Mouse (Mus musculus) cerebellum, postnatal 10 days (tissue): ENCODE measurements around the gene Ccdc124.

Experiments
- DNase-seq, 2 experiments: peaks; one replicate each; pipeline ENCODE4 v3.0.0; 2021; ENCODE audit warnings: mixed read lengths in 2 of 2

Ccdc124 gene

GRCm38 (mm10) chr8:70868559-70869198, 5.1 kb downstream of the Ccdc124 start:
- peak; percentile 50 to 60 for DNase-seq

GRCm38 (mm10) chr8:70866566-70866965, 7.2 kb downstream of the Ccdc124 start:
- no peak for DNase-seq

- DNase-seq: no peak
Measured at GRCm38 (mm10) chr8:70866001-70866520, 7.7 kb downstream of the Ccdc124 start.

- peak; percentile 100 for DNase-seq
Measured at GRCm38 (mm10) chr8:70865350-70866000, 8.3 kb downstream of the Ccdc124 start.

- peak; percentile 62 to 67 for DNase-seq
Measured at GRCm38 (mm10) chr8:70864712-70865221, 9.0 kb downstream of the Ccdc124 start.

- peak in 1 of 2 experiments; percentile 65 for DNase-seq
Measured at GRCm38 (mm10) chr8:70863956-70864711, 9.6 kb downstream of the Ccdc124 start.

GRCm38 (mm10) chr8:70862824-70863641, 10.7 kb downstream of the Ccdc124 start, which contains the start of gene Kcnn1:
Kcnn1 (minus strand) TSS chr8:70863258.
- DNase-seq: peak in 1 of 2 experiments; percentile 40

GRCm38 (mm10) chr8:70857516-70857915, 16.2 kb downstream of the Ccdc124 start:
- no peak for DNase-seq

- peak; percentile 85 to 87 for DNase-seq
Measured at GRCm38 (mm10) chr8:70856541-70857197, 17.1 kb downstream of the Ccdc124 start.

- DNase-seq: no peak
Measured at GRCm38 (mm10) chr8:70856028-70856427, 17.7 kb downstream of the Ccdc124 start.

GRCm38 (mm10) chr8:70853863-70854262, 19.9 kb downstream of the Ccdc124 start:
- DNase-seq: no peak

- no peak for DNase-seq
Measured at GRCm38 (mm10) chr8:70852595-70853231, 21.0 kb downstream of the Ccdc124 start.

GRCm38 (mm10) chr8:70851837-70852236, 21.9 kb downstream of the Ccdc124 start:
- DNase-seq: no peak

- no peak for DNase-seq
Measured at GRCm38 (mm10) chr8:70850947-70851346, 22.8 kb downstream of the Ccdc124 start.

- DNase-seq: no peak
Measured at GRCm38 (mm10) chr8:70850132-70850845, 23.4 kb downstream of the Ccdc124 start.

GRCm38 (mm10) chr8:70849333-70849990, 24.3 kb downstream of the Ccdc124 start:
- no peak for DNase-seq

GRCm38 (mm10) chr8:70846371-70847154, 27.2 kb downstream of the Ccdc124 start:
- peak; percentile 24 to 46 for DNase-seq

- peak in 1 of 2 experiments; percentile 39 for DNase-seq
Measured at GRCm38 (mm10) chr8:70845108-70845507, 28.6 kb downstream of the Ccdc124 start.

- peak; percentile 95 to 96 for DNase-seq
Measured at GRCm38 (mm10) chr8:70844523-70844922, 29.2 kb downstream of the Ccdc124 start.
